Mouse (Mus musculus) ES-CJ7 (cell line): ENCODE measurements at regions not wholly inside any gene's neighbourhood (a gene's known extent, or its start where the extent isn't known, plus 50 kb on each side); places are given as distances from the start of the nearest gene placed in this dataset.
"Not testable (repeated sequence)": the region's sequence is repeated elsewhere in the genome, so short reads cannot be mapped to it uniquely, and the experiment has no call there.

Experiments
- DNase-seq: peaks from one replicate; pipeline ENCODE4 v3.0.0; 2011; ENCODE audit warnings: low read depth, low spot score

DNA sequence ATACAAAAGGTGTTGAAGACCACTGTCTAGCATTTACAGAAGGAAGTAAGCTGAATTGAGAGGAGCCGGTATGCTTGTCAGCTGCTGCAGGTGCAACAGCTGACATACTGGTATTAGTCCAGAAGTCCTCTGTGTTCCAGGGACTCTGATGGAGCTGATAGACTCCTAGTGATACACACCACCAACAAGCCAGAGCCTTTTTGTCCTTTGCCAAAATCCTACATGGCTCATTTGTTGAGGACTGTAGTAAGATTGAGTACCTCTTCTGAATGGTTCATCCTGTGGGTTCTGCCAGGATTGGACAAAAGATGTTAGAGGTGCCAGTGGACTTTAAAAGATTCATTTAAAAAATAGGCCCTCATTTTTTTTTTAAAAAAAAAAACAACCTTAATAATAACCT is 129.4 kb upstream of the Tmem185a start:
- no peak for DNase-seq

DNA sequence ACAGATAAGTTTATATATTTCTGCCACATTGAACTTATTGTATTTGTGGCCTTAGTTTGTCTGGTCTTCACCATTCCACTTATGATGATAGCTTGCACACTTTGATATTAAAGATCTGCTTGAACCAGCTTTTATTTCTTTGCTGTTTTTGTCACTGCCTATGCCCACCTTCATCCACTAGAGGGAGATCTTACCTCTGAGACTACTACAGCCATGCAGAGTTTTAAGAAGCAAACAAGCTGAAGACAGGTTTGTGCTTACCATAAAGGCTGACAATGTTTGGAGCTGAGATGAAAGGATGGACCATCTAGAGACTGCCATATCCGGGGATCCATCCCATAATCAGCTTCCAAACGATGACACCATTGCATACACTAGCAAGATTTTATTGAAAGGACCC is 105.4 kb upstream of the Tmem185a start:
- peak; percentile 45 for DNase-seq

DNA sequence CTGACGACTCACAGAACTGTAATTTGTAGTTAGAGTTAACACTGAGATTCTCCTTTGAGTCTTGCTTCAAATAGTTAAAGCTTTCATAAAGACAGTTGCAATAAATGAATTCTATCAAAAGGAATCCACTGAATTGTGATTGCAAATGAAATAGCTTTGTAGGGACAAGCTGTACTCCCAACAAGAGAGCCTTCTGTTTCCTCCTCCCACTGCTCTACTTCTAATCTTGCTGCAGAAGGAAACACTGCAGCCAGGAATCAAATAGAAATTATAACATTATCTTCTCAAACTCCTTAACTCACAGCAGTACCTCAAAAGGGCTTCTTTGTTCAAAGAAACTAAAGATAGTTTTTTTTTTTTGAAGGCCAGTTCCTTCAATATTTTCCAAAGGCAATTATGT is 103.2 kb upstream of the Tmem185a start:
- DNase-seq: no peak

DNA sequence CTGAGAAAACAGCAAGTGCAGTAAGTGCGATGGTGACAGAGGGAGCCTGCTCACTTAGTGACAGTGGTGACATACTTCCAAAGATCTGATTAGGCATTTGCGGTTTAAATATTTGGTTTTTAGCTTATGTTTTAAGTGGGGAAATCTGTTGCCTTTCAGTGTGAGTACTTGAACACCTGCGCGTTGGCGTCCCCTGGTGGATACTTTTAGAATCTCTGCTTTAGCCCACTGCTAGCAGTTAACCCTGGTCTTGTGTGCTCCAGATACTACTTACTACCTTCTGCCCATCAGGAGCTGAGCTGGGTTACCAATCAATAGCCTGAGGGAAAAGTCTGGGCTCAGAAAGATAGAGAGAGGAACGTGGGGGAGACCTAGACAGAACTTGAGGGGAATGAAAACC is 97.3 kb upstream of the Tmem185a start:
- not testable (repeated sequence) for DNase-seq

DNA sequence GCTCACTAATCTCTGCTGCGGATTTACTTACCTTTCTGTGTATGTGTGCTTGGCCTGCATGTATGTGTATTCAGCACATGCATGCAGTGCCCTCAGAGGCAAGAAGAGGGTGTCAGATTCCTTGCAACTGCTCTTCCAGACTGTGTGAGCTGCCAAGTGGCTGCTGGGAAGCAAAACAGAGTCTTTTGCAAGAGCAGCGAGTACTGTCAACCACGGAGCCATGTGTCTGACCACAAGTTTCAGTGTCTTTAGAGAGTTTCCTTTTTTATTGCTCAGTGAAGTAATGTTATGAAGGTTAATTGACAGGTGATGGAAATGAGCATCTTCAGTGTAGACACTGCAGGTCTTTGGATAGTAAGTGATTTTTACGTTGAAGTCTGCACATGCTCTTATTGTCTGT is 93.6 kb upstream of the Tmem185a start:
- DNase-seq: not testable (repeated sequence)

DNA sequence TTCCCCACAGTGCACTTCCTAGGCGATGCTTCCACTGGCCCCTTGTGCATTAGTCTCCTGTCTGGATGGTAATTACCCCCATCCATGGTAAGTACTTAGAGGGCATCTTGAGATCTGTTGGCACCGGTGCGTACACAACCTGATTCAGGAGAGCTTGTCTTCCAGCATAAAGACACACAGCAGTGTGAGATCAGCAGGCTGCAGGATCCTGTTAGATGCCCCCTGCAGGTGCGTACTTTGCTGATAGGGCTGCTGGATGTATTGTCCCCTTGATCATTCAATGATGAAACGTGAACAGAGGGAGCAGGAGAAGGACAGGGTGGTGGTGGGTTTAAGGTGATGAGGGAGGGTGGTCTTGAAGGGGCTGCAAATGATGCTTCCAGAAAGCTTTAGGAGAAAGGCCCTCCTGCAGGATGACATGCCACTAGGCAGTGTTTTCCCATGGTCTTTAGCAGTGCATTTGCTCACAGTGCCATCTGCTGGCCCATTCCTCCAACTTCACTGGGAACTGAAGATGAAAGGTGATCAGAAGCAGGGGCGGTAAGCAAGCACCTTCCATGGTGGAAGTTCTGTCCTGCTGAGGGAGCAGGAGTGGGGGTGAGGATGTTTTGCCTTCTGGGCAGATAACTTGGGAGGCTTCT is 92.5 kb upstream of the Tmem185a start:
- DNase-seq: not testable (repeated sequence)
